Mouse (Mus musculus): ENCODE data around the gene Atg4b. TPM values are rescaled to one million over a fixed set of nuclear protein-coding genes. Genes with fewer than 3 reads are reported as not detected.

The Atg4b gene
- total and polyA plus RNA-seq, 2 experiments from 2014 or later = 22.3 to 50.3 TPM

DNA sequence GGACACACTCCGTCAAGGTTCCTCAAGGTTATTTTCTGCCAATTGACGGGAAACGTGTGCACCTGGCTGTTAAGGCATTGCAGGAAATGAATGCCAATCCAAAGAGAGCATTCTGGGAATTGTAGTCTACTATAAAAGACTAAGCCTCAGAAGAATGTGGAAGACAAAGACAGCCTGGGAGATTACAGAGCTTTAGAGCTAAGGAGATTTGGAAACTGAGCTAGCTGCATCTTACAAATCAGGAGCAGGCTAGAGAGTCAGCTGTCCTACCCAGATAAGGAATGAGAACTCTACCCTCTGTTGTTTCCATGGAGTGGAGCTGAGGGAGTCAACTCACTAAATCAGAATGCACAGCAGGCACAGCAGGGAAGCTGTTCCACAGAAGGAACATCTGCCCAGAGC lies 19.4 kb upstream of the Atg4b start:
- DNase-seq (ENCODE audit: low spot score) (peak; percentile 67), ATAC-seq (ENCODE audit: insufficient read depth, low read depth) (peak; percentile 53; the same call in 1 of the 2 replicates)
- WGBS = 24% methylated on average over 3 of the region's 3 CpGs
- no peaks in the 10 kb centered on the region for H3K9me3 ChIP-seq (replicated peaks; ENCODE audit: control insufficient read depth, low read length)
- H3K9ac ChIP-seq (replicated peaks; ENCODE audit: low read depth, low read length) = no peak overlapping the region
- no peak overlapping the region for H3K4me3 ChIP-seq (ENCODE audit: low read depth, low read length)
- no peaks in the 10 kb centered on the region for H3K36me3 ChIP-seq (replicated peaks; ENCODE audit: control insufficient read depth, insufficient read depth, low read length)
- TF ChIP-seq CTCF (IDR thresholded peaks at IDR 0.05; ENCODE audit: low read depth) (no peak), EP300 (IDR thresholded peaks at IDR 0.05; ENCODE audit: low read depth) (no peak)
- peaks cover 8% of the 10 kb centered on the region for H3K4me1 ChIP-seq (ENCODE audit: control insufficient read depth, insufficient read depth)
- H3K27ac ChIP-seq (ENCODE audit: low read depth) = peak overlapping the region; percentile 27; the same call in 1 of the 2 replicates
- H3K4me2 ChIP-seq (ENCODE audit: low read depth, low read length) = peak overlapping the region; percentile 37
- no peaks in the 10 kb centered on the region for H3K27me3 ChIP-seq (ENCODE audit: control insufficient read depth, insufficient read depth, low read length)

DNA sequence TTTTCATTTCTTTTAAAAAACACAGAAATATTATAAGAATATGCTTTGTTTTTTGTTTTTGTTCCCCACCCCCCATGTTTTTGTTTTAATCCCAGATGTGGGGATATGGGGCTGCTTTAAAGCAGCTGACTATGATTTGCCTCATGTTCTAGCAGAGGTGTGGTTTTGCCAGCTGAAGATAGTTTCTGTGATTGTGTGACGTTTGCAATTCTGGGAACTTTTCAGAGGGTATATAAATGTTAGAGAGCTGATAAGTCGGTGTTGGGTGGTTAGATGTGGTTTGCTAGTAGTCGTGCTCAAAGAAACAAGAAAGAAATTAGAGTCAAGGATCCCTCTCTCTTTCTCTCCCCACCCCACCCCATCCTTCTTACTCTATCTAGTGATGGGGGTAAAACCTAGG lies 15.4 kb upstream of the Atg4b start:
- no peaks in the 10 kb centered on the region for H3K36me3 ChIP-seq (replicated peaks; ENCODE audit: control insufficient read depth, insufficient read depth, low read length)
- DNase-seq (ENCODE audit: low spot score) = no peak
- no peak overlapping the region for H3K27ac ChIP-seq (ENCODE audit: low read depth)
- H3K4me1 ChIP-seq (ENCODE audit: control insufficient read depth, insufficient read depth) = peaks cover 8% of the 10 kb centered on the region
- H3K4me3 ChIP-seq (ENCODE audit: low read depth, low read length) = no peak overlapping the region
- H3K4me2 ChIP-seq (ENCODE audit: low read depth, low read length) = no peak overlapping the region
- ATAC-seq (ENCODE audit: insufficient read depth, low read depth) = no peak
- no peaks in the 10 kb centered on the region for H3K27me3 ChIP-seq (ENCODE audit: control insufficient read depth, insufficient read depth, low read length)
- TF ChIP-seq CTCF (IDR thresholded peaks at IDR 0.05; ENCODE audit: low read depth) = no peak
- TF ChIP-seq EP300 (IDR thresholded peaks at IDR 0.05; ENCODE audit: low read depth) = no peak
- H3K9ac ChIP-seq (replicated peaks; ENCODE audit: low read depth, low read length) = no peak overlapping the region
- H3K9me3 ChIP-seq (replicated peaks; ENCODE audit: control insufficient read depth, low read length) = no peaks in the 10 kb centered on the region
- 81% methylated on average over 3 of the region's 3 CpGs for WGBS

DNA sequence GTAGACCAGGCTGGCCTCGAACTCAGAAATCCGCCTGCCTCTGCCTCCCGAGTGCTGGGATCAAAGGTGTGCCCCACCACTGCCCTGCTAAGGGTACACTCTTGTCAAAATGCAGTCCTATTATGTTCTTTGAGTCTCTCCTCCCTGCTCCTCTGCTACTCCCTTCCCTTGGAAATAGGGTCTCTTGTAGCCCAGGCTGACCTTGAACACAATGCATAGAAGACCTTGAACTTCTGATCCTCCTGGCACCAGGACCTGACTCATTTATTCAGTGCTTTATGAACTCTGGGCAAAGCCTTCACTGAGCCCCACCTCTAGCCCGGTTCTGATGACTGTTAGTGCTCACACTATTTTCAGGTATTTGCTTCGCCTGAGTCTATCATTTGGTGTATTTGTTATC lies 13.6 kb upstream of the Atg4b start:
- TF ChIP-seq EP300 (IDR thresholded peaks at IDR 0.05; ENCODE audit: low read depth) (no peak), CTCF (IDR thresholded peaks at IDR 0.05; ENCODE audit: low read depth) (no peak)

DNA sequence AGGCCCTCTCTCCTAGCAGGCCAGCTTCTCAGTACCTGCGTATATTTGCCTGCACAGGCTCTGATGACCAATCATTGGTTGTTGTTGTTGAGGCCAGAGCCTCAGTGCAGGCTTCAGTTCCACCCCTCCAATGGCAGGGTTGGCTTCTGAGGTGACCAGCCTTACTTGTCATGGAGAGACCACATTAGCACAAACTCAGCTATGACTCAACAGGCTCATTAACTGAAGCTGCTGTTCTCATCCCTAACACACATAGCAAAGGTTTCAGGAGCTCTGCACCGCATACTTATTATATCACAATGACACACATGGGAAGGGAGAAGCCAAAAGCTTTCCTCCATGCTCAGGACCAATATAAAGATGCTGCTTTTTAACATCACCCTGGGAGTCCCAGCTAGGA lies 10.6 kb upstream of the Atg4b start:
- no peak overlapping the region for H3K4me3 ChIP-seq (ENCODE audit: low read depth, low read length)
- WGBS = 80% methylated on average over 2 of the region's 2 CpGs
- H3K4me2 ChIP-seq (ENCODE audit: low read depth, low read length) = no peak overlapping the region
- peaks cover 13% of the 10 kb centered on the region for H3K4me1 ChIP-seq (ENCODE audit: control insufficient read depth, insufficient read depth)
- H3K9me3 ChIP-seq (replicated peaks; ENCODE audit: control insufficient read depth, low read length) = no peaks in the 10 kb centered on the region
- no peaks in the 10 kb centered on the region for H3K36me3 ChIP-seq (replicated peaks; ENCODE audit: control insufficient read depth, insufficient read depth, low read length)
- H3K27ac ChIP-seq (ENCODE audit: low read depth) = no peak overlapping the region
- TF ChIP-seq EP300 (IDR thresholded peaks at IDR 0.05; ENCODE audit: low read depth) (no peak), CTCF (IDR thresholded peaks at IDR 0.05; ENCODE audit: low read depth) (no peak)
- ATAC-seq (ENCODE audit: insufficient read depth, low read depth) = no peak
- no peak for DNase-seq (ENCODE audit: low spot score)
- H3K27me3 ChIP-seq (ENCODE audit: control insufficient read depth, insufficient read depth, low read length) = no peaks in the 10 kb centered on the region
- no peak overlapping the region for H3K9ac ChIP-seq (replicated peaks; ENCODE audit: low read depth, low read length)

More for the DNA sequence above, 13.6 kb upstream of the Atg4b start:
- Histone ChIP-seq H3K4me1 (ENCODE audit: control insufficient read depth, insufficient read depth) (peaks cover 13% of the 10 kb centered on the region), H3K27ac (ENCODE audit: low read depth) (no peak overlapping the region), H3K36me3 (replicated peaks; ENCODE audit: control insufficient read depth, insufficient read depth, low read length) (no peaks in the 10 kb centered on the region), H3K27me3 (ENCODE audit: control insufficient read depth, insufficient read depth, low read length) (no peaks in the 10 kb centered on the region), H3K9ac (replicated peaks; ENCODE audit: low read depth, low read length) (no peak overlapping the region), H3K4me3 (ENCODE audit: low read depth, low read length) (no peak overlapping the region), H3K4me2 (ENCODE audit: low read depth, low read length) (no peak overlapping the region), H3K9me3 (replicated peaks; ENCODE audit: control insufficient read depth, low read length) (no peaks in the 10 kb centered on the region)
- ATAC-seq (ENCODE audit: insufficient read depth, low read depth) (no peak), DNase-seq (ENCODE audit: low spot score) (no peak)
- 95% methylated on average over 5 of the region's 5 CpGs for whole genome bisulfite sequencing

DNA sequence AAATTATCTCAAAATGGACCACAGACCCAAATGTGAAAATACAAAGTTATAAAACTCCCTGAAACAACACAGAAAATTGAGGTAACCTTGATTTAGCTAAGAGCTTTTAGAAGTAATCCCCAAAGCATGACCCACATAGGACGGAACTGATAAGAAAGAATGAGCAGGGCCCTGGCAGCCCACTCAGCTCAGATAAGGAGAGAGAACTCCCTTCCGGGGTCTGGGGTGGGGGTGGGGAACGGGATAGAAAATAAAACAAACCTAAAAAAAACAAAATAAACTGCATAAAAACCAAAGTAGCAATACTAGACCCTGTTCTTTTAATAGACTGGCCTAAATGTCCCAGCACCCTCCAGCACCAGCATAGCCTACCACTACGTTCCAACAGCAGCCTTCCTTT lies 9.3 kb upstream of the Atg4b start:
- WGBS = 6% methylated on average over 4 of the region's 4 CpGs

DNA sequence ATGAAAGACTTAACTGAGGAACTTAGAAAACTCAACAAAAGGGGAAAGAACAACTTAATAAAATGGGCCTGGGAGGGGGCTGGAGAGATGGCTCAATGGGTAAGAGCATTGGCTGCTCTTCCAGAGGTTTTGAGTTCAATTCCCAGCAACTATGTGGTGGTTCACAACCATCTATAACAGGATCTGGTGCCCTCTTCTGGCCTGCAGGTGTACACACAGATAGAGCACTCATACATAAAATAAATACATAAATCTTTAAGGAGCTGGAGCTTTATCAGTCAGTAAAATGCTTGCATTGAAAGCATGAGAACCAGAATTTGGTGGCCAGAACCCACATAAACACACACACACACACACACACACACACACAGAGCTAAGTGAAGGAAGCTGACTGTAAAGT lies 8.4 kb upstream of the Atg4b start:
- TF ChIP-seq CTCF (IDR thresholded peaks at IDR 0.05; ENCODE audit: low read depth) (peak; percentile 20; the same call in 1 of the 2 replicates), EP300 (IDR thresholded peaks at IDR 0.05; ENCODE audit: low read depth) (no peak)
- no peaks in the 10 kb centered on the region for H3K27me3 ChIP-seq (ENCODE audit: control insufficient read depth, insufficient read depth, low read length)
- no peak overlapping the region for H3K9ac ChIP-seq (replicated peaks; ENCODE audit: low read depth, low read length)
- DNase-seq (ENCODE audit: low spot score) (no peak), ATAC-seq (ENCODE audit: insufficient read depth, low read depth) (no peak)
- no peaks in the 10 kb centered on the region for H3K9me3 ChIP-seq (replicated peaks; ENCODE audit: control insufficient read depth, low read length)
- H3K4me2 ChIP-seq (ENCODE audit: low read depth, low read length) = no peak overlapping the region
- H3K27ac ChIP-seq (ENCODE audit: low read depth) = no peak overlapping the region
- H3K4me1 ChIP-seq (ENCODE audit: control insufficient read depth, insufficient read depth) = peaks cover 13% of the 10 kb centered on the region
- H3K4me3 ChIP-seq (ENCODE audit: low read depth, low read length) = no peak overlapping the region
- no peaks in the 10 kb centered on the region for H3K36me3 ChIP-seq (replicated peaks; ENCODE audit: control insufficient read depth, insufficient read depth, low read length)

More for the DNA sequence above, 9.3 kb upstream of the Atg4b start:
- Histone ChIP-seq H3K36me3 (replicated peaks; ENCODE audit: control insufficient read depth, insufficient read depth, low read length) (no peaks in the 10 kb centered on the region), H3K9me3 (replicated peaks; ENCODE audit: control insufficient read depth, low read length) (no peaks in the 10 kb centered on the region), H3K9ac (replicated peaks; ENCODE audit: low read depth, low read length) (no peak overlapping the region), H3K4me2 (ENCODE audit: low read depth, low read length) (peak overlapping the region; percentile 14), H3K27me3 (ENCODE audit: control insufficient read depth, insufficient read depth, low read length) (no peaks in the 10 kb centered on the region), H3K27ac (ENCODE audit: low read depth) (peak overlapping the region; percentile 32), H3K4me3 (ENCODE audit: low read depth, low read length) (no peak overlapping the region), H3K4me1 (ENCODE audit: control insufficient read depth, insufficient read depth) (peaks cover 13% of the 10 kb centered on the region)
- 0 out of 2 replicates have a peak, but pooled peaks have one; percentile 30 for ATAC-seq (ENCODE audit: insufficient read depth, low read depth)
- no peak for TF ChIP-seq CTCF (IDR thresholded peaks at IDR 0.05; ENCODE audit: low read depth)
- TF ChIP-seq EP300 (IDR thresholded peaks at IDR 0.05; ENCODE audit: low read depth) = no peak
- DNase-seq (ENCODE audit: low spot score) = no peak

Data from heart, postnatal 0 days (tissue).